Mouse (Mus musculus): ENCODE results near the gene Nuak1. TPM values are rescaled to one million over a fixed set of nuclear protein-coding genes. Genes with fewer than 3 reads are reported as not detected.

The Nuak1 gene
- polyA plus RNA-seq (2012; rRNA removed) = 32.4 and 41.6 TPM in 2 replicates

GRCm38 (mm10) chr10:84440541-84441433 is at the start of gene Nuak1:
Nuak1 (minus strand) TSS chr10:84440597.

Other genes with a start within 250 kb of the Nuak1 start
- 47.5 and 74.3 TPM in 2 replicates for gene Ckap4, start 93.5 kb upstream of the Nuak1 start, polyA plus RNA-seq (2012; rRNA removed)
- 12.6 and 13.2 TPM in 2 replicates for gene Tcp11l2, start 136.0 kb upstream of the Nuak1 start, polyA plus RNA-seq (2012; rRNA removed)
- 13.1 TPM in 2 replicates for gene Polr3b, start 181.7 kb upstream of the Nuak1 start, polyA plus RNA-seq (2012; rRNA removed)

All from central nervous system, embryonic 14 days (tissue).